Mouse (Mus musculus) embryonic facial prominence, embryonic 15.5 days (tissue): ENCODE data around the gene Rgsl1. TPM values are rescaled to one million over a fixed set of nuclear protein-coding genes. Genes with fewer than 3 reads are reported as not detected.
A peak's percentile ranks its signal among the peaks of the same experiment; 100 is the strongest.

ENCODE experiments used
- ATAC-seq: fragments of 200-750 bp; cut with Nextera tagmentation; 2 replicates; pipeline ENCODE4 v1.8.0; 2017; ENCODE audit warnings: low read depth, moderate TSS enrichment; ENCODE audit not compliant: insufficient number of reproducible peaks, low FRiP score, low TSS enrichment
- H3K27ac ChIP-seq: fragments of 300-500 bp; sonication (generic); replicated peaks from 2 replicates; pipeline ENCODE4 v1.5.1; 2015; ENCODE audit warnings: mild to moderate bottlenecking, inconsistent platforms
- H3K27me3 ChIP-seq: fragments of 300-500 bp; sonication (generic); 2 replicates; pipeline ENCODE4 v1.6.1; 2015; ENCODE audit warnings: inconsistent platforms
- H3K36me3 ChIP-seq: fragments of 300-500 bp; sonication (generic); 2 replicates; pipeline ENCODE4 v1.6.1; 2015; ENCODE audit warnings: mild to moderate bottlenecking, inconsistent platforms
- H3K4me1 ChIP-seq: fragments of 300-500 bp; sonication (generic); 2 replicates; pipeline ENCODE4 v1.6.1; 2015; ENCODE audit warnings: inconsistent platforms
- H3K4me2 ChIP-seq: fragments of 300-500 bp; sonication (generic); replicated peaks from 2 replicates; pipeline ENCODE4 v1.6.1; 2015; ENCODE audit warnings: mild to moderate bottlenecking, inconsistent platforms
- H3K4me3 ChIP-seq: fragments of 300-500 bp; sonication (generic); replicated peaks from 2 replicates; pipeline ENCODE4 v1.5.1; 2015; ENCODE audit warnings: mild to moderate bottlenecking, inconsistent platforms
- H3K9ac ChIP-seq: fragments of 300-500 bp; sonication (generic); 2 replicates; pipeline ENCODE4 v1.6.1; 2015; ENCODE audit warnings: inconsistent platforms
- H3K9me3 ChIP-seq: fragments of 300-500 bp; sonication (generic); replicated peaks from 2 replicates; pipeline ENCODE4 v1.6.1; 2016; ENCODE audit warnings: inconsistent platforms
- WGBS: fragments of 180-500 bp; shearing (Covaris S2); methylation state at CpG from one replicate; pipeline ENCODE4 v1.1.7; 2015; 5-methylcytosine and 5-hydroxymethylcytosine counted together
- polyA plus RNA-seq: library from polyadenylated mRNA; unstranded; fragments of >200 nt; fragmentation: Nextera tagmentation; extraction: Ambion mirVana; gene quantifications from 2 replicates; pipeline ENCODE4 v1.2.1, GENCODE M21; 2015

Gene Rgsl1
- polyA plus RNA-seq, 1 experiment from 2014 or later, result 0.37 TPM

- H3K4me3 ChIP-seq, result peak overlapping the region; percentile 36
- H3K9me3 ChIP-seq, result no peaks in the 10 kb centered on the region
- no peaks in the 10 kb centered on the region for H3K36me3 ChIP-seq
- peaks cover 18% of the 10 kb centered on the region for H3K4me1 ChIP-seq
- 34% methylated on average over 13 of the region's 13 CpGs for WGBS
- no peak overlapping the region; the same call in 1 of the 2 replicates for H3K27ac ChIP-seq
- peak overlapping the region; percentile 46 for H3K4me2 ChIP-seq
- no peak overlapping the region for H3K9ac ChIP-seq
- ATAC-seq, result no peak
- H3K27me3 ChIP-seq, result no peaks in the 10 kb centered on the region
Observed at GRCm38 (mm10) chr1:153751763-153752301, 92.1 kb downstream of the Rgsl1 start.

DNA sequence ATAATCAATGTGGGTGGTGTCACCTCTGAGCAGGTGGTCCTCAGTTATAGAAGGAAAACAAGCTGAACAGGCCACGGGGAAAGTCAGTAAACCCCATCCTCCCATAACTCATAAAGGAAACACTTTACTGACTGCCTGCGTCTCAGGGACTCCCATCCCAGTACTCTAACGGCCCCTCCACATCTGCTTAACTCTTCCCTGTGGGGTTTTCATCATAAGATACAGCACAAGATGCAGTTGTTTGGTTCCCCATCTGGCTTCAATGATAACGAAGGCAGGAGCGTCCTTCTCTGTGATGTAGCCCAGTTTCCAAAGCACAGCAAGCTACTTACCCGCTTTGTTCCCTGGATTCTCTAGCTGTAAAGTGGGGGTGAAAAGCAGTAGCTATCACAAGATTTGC is 93.9 kb downstream of the Rgsl1 start:
- no peak overlapping the region for H3K27ac ChIP-seq
- no peaks in the 10 kb centered on the region for H3K36me3 ChIP-seq
- no peaks in the 10 kb centered on the region for H3K27me3 ChIP-seq
- 47% methylated on average over 6 of the region's 6 CpGs for WGBS
- no peak overlapping the region for H3K9ac ChIP-seq
- H3K4me3 ChIP-seq, result peak overlapping the region; percentile 49
- H3K9me3 ChIP-seq, result no peaks in the 10 kb centered on the region
- peak overlapping the region; percentile 52 for H3K4me2 ChIP-seq
- ATAC-seq, result no peak
- peaks cover 25% of the 10 kb centered on the region for H3K4me1 ChIP-seq

- H3K27me3 ChIP-seq, result no peaks in the 10 kb centered on the region
- peak within 1 kb of the TSS; percentile 44 for H3K27ac ChIP-seq
- WGBS, result 2% methylated on average over 18 of the region's 18 CpGs
- H3K36me3 ChIP-seq, result no peaks in the 10 kb centered on the region
- H3K9me3 ChIP-seq, result no peaks in the 10 kb centered on the region
- ATAC-seq, result 0 out of 2 replicates have a peak, but pooled peaks have one; percentile 45
- H3K4me3 ChIP-seq, result peak within 1 kb of the TSS; percentile 49
- peak within 1 kb of the TSS; percentile 52 for H3K4me2 ChIP-seq
- H3K4me1 ChIP-seq, result peaks cover 25% of the 10 kb centered on the region
- H3K9ac ChIP-seq, result peak within 1 kb of the TSS; percentile 46
Observed at GRCm38 (mm10) chr1:153749211-153749801, 94.6 kb downstream of the Rgsl1 start, which contains the start of gene Rnasel. Rnasel (plus strand) TSS chr1:153749426.

- no peak overlapping the region for H3K4me3 ChIP-seq
- WGBS, result 7% methylated on average over 1 of the region's 1 CpGs
- no peaks in the 10 kb centered on the region for H3K36me3 ChIP-seq
- peak overlapping the region; percentile 52; the same call in 1 of the 2 replicates for H3K4me2 ChIP-seq
- peaks cover 25% of the 10 kb centered on the region for H3K4me1 ChIP-seq
- no peak overlapping the region for H3K27ac ChIP-seq
- H3K9ac ChIP-seq, result no peak overlapping the region
- no peaks in the 10 kb centered on the region for H3K9me3 ChIP-seq
- ATAC-seq, result no peak
- H3K27me3 ChIP-seq, result no peaks in the 10 kb centered on the region
Observed at GRCm38 (mm10) chr1:153748549-153748948, 95.4 kb downstream of the Rgsl1 start.

DNA sequence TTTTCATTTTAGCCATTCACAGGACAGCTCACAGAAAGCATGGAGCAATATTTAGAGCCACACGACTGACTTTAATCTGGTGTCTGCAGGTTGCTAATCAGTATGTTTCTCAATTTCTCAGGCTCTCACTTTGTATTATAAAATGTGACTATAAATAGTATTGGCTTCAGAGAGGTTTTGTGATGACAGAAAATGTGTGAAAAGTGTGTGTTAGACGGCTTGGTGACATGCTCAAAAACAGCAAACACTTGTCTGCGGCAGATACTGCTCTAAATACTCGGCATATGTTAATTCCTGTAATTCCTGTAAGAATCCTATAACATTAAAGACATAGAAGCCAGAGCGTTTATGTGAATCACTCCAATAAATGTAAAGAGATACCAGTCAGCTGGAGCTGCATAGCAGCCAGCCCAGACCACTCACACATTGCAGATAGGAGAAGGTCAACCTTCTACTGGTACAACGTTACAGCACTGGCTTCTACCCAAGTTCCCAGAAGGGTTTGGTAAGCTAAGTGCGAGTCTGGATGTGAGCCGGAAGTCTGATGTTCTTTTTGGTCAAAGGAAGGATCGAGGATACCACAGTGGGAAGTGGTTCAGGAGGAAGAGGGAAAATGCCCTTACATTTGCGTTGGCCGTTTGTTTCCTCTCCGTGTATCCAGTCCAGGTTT is 95.9 kb downstream of the Rgsl1 start:
- Histone ChIP-seq H3K27me3 (no peaks in the 10 kb centered on the region; the same call in 1 of the 2 replicates), H3K4me1 (peaks cover 25% of the 10 kb centered on the region), H3K9me3 (no peaks in the 10 kb centered on the region), H3K36me3 (no peaks in the 10 kb centered on the region), H3K27ac (no peak overlapping the region), H3K4me2 (no peak overlapping the region), H3K4me3 (no peak overlapping the region), H3K9ac (no peak overlapping the region)
- ATAC-seq, result no peak
- WGBS, result 64% methylated on average over 12 of the region's 12 CpGs

GRCm38 (mm10) chr1:153746728-153747127 is 97.2 kb downstream of the Rgsl1 start:
- Histone ChIP-seq H3K4me2 (no peak overlapping the region), H3K9ac (no peak overlapping the region), H3K4me1 (peaks cover 17% of the 10 kb centered on the region), H3K27me3 (peaks cover 3% of the 10 kb centered on the region; the same call in 1 of the 2 replicates), H3K36me3 (no peaks in the 10 kb centered on the region), H3K27ac (no peak overlapping the region), H3K4me3 (no peak overlapping the region), H3K9me3 (no peaks in the 10 kb centered on the region)
- WGBS, result 2% methylated on average over 12 of the region's 12 CpGs
- ATAC-seq, result no peak

GRCm38 (mm10) chr1:153746119-153746670 is 97.7 kb downstream of the Rgsl1 start:
- no peaks in the 10 kb centered on the region for H3K9me3 ChIP-seq
- H3K36me3 ChIP-seq, result no peaks in the 10 kb centered on the region
- H3K9ac ChIP-seq, result no peak overlapping the region
- WGBS, result 67% methylated on average over 14 of the region's 14 CpGs
- peaks cover 5% of the 10 kb centered on the region for H3K27me3 ChIP-seq
- H3K27ac ChIP-seq, result no peak overlapping the region
- no peak for ATAC-seq
- no peak overlapping the region for H3K4me2 ChIP-seq
- H3K4me1 ChIP-seq, result peaks cover 15% of the 10 kb centered on the region
- no peak overlapping the region for H3K4me3 ChIP-seq

DNA sequence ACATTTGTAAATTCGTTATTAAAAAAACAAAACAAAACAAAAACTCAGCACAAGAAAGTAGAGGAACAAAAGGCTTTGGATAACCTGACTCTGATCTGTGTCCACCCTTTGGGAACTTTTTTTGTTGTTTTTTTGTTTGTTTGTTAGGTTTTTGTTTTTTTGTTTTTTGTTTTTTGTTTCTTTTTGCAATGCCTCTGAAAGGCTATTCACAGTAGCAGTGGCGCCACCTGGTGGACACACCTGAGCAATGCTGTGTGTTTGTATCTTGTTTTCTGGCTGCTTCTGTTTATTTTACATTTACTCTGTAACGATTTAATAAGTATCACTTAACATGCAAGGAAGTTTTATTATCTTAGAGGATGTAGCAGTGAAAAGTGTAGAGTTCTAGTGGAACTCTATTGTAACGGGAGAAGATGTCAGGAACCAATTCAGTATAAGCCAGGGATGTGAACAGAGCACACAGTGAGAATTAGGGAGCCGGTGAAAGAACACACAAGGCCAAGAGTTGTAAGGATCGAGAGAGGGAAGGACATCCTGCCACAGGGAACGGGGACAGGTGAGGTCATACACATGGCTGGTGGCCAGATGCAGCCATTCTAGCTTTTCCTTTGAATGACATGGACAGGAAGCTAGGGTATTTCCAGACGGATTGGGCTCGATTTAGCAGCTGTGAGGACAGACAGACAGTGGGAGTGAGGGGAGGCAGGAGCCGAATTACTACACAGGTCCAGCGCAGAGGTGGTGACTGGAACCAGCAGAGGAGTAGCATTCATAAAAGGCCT is 101.4 kb downstream of the Rgsl1 start:
- Histone ChIP-seq H3K27me3 (peaks cover 24% of the 10 kb centered on the region), H3K36me3 (no peaks in the 10 kb centered on the region), H3K9ac (no peak overlapping the region), H3K4me3 (peak overlapping the region; percentile 46), H3K9me3 (no peaks in the 10 kb centered on the region), H3K4me1 (peaks cover 36% of the 10 kb centered on the region), H3K4me2 (peak overlapping the region; percentile 29; the same call in 1 of the 2 replicates), H3K27ac (no peak overlapping the region)
- ATAC-seq, result no peak
- WGBS, result 47% methylated on average over 11 of the region's 11 CpGs

DNA sequence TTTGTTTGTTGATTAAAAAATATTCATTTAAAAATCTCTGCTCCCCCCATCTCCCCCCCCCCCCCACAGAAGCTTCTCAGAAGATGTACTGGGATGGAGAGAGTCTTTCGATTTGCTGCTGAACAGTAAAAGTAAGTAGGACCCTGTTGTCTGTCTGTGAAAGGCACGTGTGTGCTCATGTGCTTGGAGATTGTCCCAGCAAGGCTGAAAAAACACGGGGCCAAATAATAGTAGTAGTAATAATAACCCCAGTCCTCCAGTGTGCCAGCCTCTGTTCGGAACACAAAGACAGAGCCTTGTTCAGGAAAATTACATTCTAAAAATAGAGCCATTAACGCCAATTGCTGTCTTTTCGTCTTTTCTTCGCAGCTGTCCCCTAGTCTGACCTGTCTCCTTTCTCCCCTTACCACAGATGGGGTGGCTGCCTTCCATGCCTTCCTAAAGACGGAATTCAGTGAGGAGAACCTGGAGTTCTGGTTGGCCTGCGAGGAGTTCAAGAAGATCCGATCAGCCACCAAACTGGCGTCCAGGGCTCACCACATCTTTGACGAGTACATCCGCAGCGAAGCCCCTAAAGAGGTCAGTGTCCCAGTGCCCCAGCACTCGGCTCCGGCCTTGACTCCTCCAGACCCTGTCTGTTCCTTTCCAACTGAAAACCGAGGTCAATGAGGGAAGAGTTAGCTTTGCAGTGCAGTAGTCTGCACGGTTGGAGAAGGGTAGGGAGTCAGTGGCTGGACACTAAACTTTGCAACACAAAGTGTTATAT is 102.2 kb downstream of the Rgsl1 start:
- WGBS, result 53% methylated on average over 18 of the region's 18 CpGs
- Histone ChIP-seq H3K4me2 (peak overlapping the region; percentile 29), H3K27ac (no peak overlapping the region), H3K27me3 (peaks cover 24% of the 10 kb centered on the region), H3K4me3 (peak overlapping the region; percentile 46), H3K9me3 (no peaks in the 10 kb centered on the region), H3K36me3 (no peaks in the 10 kb centered on the region), H3K9ac (no peak overlapping the region), H3K4me1 (peaks cover 42% of the 10 kb centered on the region)
- ATAC-seq, result no peak

DNA sequence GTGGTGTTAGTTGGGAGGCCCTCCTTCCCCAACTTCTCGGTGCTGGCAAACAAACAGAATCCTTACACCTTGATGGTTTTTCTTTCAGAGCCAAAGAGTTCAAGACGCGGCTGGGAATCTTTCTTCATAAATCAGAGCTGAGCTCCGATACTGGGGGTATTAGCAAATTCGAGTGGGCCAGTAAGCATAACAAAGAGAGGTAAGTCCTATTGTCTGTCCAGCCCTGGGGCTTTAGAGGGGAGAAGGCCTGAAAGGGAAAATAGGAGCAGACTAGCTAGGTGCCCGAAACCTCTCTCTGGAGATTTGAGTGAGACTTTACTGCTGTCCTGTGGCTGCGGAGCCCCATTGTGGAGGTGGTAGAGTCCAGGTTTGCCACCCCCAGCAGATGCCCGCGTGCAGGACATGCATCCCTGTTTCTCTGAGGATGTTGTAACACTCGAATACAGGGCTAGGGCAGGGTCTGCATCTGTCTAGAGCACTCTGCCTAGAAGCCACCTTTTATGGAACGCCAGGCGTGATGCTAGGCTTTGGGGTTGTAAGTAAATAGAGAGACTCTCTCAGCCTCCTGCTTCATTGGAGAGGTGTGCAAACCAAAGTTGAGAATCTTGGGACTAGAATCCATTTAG is 103.1 kb downstream of the Rgsl1 start:
- 37% methylated on average over 12 of the region's 12 CpGs for WGBS
- H3K4me2 ChIP-seq, result peak overlapping the region; percentile 78
- no peak for ATAC-seq
- H3K4me3 ChIP-seq, result peak overlapping the region; percentile 46
- peaks cover 24% of the 10 kb centered on the region for H3K27me3 ChIP-seq
- peaks cover 44% of the 10 kb centered on the region for H3K4me1 ChIP-seq
- H3K27ac ChIP-seq, result no peak overlapping the region
- H3K9me3 ChIP-seq, result no peaks in the 10 kb centered on the region
- H3K9ac ChIP-seq, result peak overlapping the region; percentile 37; the same call in 1 of the 2 replicates
- H3K36me3 ChIP-seq, result no peaks in the 10 kb centered on the region
